Mouse (Mus musculus) frontal cortex, postnatal 14 days (tissue): ENCODE data around the gene Gm7145.
"Not testable (repeated sequence)": the region's sequence is repeated elsewhere in the genome, so short reads cannot be mapped to it uniquely, and the experiment has no call there.

Experiments used
- DNase-seq, 2 experiments: peaks; one replicate each; pipeline ENCODE4 v3.0.0; 2022; ENCODE audit warnings: low spot score in 2 of 2

Gene Gm7145

DNA sequence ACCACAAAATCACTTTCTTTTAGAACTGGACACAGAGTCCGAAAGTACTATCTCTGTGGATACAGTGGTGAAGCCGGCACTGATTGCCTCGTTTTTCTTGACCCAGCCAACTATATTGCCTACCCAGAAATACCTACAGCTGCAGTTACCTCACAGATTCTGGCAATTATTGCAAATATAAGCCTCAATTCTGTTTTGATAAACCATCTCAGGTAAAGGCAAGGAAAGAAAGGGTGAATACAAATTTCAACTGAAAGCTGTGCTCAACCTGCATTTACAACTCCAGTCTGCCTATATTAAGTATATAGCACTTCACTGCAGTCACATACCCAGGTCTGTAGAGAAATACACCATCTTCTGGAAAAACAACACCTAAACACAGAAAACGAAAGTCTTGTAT lies at the start of gene Gm7145:
Gene Gm7145, plus strand, starts transcription at position 301 of the 400 bp plus-strand sequence.
- DNase-seq, result no peak

DNA sequence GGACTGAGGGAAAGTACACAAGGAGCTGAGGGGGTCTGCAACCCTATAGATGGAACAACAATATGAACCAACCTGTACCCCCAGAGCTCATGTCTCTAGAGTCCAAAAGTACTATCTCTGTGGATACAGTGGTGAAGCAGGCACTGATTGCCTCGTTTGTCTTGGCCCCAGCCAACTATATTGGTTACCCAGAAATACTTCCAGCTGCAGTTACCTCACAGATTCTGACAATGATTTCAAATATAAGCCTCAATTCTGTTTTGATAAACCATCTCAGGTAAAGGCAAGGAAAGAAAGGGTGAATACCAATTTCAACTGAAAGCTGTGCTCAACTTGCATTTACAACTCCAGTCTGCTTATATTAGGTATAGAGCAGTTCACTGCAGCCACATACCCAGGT lies 38.0 kb upstream of the Gm7145 start, which contains the start of gene Gm28168:
Gene Gm28168, plus strand, starts transcription at position 301 of the 400 bp plus-strand sequence.
- not testable (repeated sequence) for DNase-seq

DNA sequence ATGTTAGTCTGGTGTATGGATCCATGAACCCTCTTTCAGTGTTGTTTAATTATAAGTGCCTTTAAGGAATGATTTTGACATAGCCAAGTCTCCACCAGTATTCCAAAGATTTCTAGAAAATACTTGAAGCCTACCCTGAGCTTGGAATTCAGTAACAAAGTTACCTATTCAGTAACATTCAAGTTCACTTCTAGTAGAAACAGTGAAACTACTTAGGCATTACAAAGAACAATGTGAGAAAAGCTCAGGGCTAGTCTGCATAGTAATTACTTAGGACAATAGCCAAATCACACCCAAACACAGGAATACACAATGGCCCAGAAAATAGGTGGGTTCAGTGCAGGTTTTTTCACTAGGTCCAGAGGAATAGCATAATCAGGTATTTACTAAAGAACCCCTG lies 38.1 kb downstream of the Gm7145 start:
- not testable (repeated sequence) for DNase-seq

DNA sequence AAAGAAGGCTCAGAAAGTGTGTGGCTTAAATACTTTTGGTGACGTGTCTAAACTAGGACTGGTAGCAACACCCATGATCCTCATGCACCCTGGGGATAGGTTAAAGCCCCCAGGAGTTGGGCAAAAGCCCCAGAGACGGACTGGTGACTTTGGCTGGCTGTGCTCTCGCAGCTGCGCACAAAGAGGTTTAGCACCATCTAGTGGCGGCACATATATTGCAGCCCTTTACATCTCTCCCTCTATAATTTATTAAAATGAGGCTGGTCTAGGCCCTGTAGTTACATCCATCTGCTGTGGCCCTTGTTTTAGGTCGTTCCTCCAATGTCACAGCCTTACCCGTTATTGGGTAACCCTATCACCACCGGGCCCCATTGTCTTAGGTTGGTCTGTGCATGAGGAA lies 47.0 kb downstream of the Gm7145 start:
- DNase-seq, result not testable (repeated sequence)
